Mouse (Mus musculus) gastrocnemius, postnatal 14 days (tissue): Measurements from ENCODE around the gene Gm13276. TPM values are rescaled to one million over a fixed set of nuclear protein-coding genes. Genes with fewer than 3 reads are reported as not detected.
"Not testable (repeated sequence)": the region's sequence is repeated elsewhere in the genome, so short reads cannot be mapped to it uniquely, and the experiment has no call there.

Source experiments
- DNase-seq: peaks from one replicate; pipeline ENCODE4 v3.0.0; 2021; ENCODE audit warnings: mixed read lengths
- intact Hi-C: fragments of 180-260 bp; cut with DNase I; formaldehyde crosslinking; loops from one replicate; pipeline ENCODE4 v1.15.1; 2025; ENCODE audit warnings: low total_unique reads
- long read RNA-seq, 2 experiments: library from polyadenylated mRNA; stranded (forward); transcript quantifications; one replicate each; pipeline ENCODE4 v2.0.0; 2021
- total RNA-seq, 2 experiments: library from RNA; stranded (reverse); gene quantifications; 2 replicates each; pipeline ENCODE4 v1.2.3; 2021

The Gm13276 gene
- not detected for total RNA-seq
- long read RNA-seq, experiment 1: 0 reads
- long read RNA-seq, experiment 2: 0 reads

GRCm38 (mm10) chr4:88785409-88785808, at the start of gene Gm13276:
Gene Gm13276, plus strand, starts transcription at chr4:88785709.
- intact Hi-C loops, DNase-seq: not testable (repeated sequence)

GRCm38 (mm10) chr4:88738480-88738879, 47.0 kb upstream of the Gm13276 start:
- DNase-seq: peak; percentile 60
- intact Hi-C loops: no loop called here

GRCm38 (mm10) chr4:88739036-88739435, 46.5 kb upstream of the Gm13276 start:
- intact Hi-C loops: no loop called here
- DNase-seq: no peak

GRCm38 (mm10) chr4:88741426-88741825, 44.1 kb upstream of the Gm13276 start:
- no peak for DNase-seq
- intact Hi-C loops: loop anchor here (5.0 kb wide), 1 partner anchor 44 kb away; no protein-coding TSS in a partner anchor

GRCm38 (mm10) chr4:88742771-88743371, 42.6 kb upstream of the Gm13276 start:
- intact Hi-C loops: loop anchor here (5.0 kb wide), 1 partner anchor 46 kb away; no protein-coding TSS in a partner anchor
- no peak for DNase-seq

- intact Hi-C loops: loop anchor here (5.0 kb wide), 1 partner anchor 47 kb away; no protein-coding TSS in a partner anchor
Observed at GRCm38 (mm10) chr4:88744207-88744606, 41.3 kb upstream of the Gm13276 start.

GRCm38 (mm10) chr4:88749926-88750325, 35.6 kb upstream of the Gm13276 start:
- intact Hi-C loops: no loop called here
- no peak for DNase-seq

More at GRCm38 (mm10) chr4:88744207-88744606, 41.3 kb upstream of the Gm13276 start:
- DNase-seq: no peak

DNA sequence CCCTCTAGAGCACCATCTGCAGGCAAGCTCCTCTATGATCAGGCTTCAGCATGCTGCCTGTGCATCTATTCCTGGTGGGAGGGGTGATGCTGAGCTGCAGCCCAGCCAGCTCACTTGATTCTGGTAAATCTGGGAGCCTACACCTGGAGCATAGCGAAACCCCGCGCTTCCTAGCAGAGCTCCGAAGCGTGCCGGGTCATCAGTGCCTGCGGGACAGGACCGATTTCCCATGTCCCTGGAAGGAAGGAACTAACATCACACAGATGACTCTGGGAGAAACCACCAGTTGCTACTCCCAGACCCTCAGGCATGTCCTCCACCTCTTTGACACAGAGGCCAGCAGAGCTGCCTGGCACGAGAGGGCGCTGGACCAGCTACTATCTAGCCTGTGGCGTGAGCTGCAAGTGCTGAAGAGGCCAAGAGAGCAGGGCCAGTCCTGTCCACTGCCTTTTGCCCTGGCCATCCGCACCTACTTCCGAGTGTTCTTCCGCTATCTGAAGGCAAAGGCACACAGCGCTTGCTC, 30.6 kb upstream of the Gm13276 start, which contains the start of gene Gm13271:
TSS of gene Gm13271 (plus strand) at position 51 of the 523 bp plus-strand sequence.
- intact Hi-C loops: not testable (repeated sequence)
- peak; percentile 53 for DNase-seq

GRCm38 (mm10) chr4:88756581-88757513, 28.7 kb upstream of the Gm13276 start:
- intact Hi-C loops, DNase-seq: not testable (repeated sequence)

DNA sequence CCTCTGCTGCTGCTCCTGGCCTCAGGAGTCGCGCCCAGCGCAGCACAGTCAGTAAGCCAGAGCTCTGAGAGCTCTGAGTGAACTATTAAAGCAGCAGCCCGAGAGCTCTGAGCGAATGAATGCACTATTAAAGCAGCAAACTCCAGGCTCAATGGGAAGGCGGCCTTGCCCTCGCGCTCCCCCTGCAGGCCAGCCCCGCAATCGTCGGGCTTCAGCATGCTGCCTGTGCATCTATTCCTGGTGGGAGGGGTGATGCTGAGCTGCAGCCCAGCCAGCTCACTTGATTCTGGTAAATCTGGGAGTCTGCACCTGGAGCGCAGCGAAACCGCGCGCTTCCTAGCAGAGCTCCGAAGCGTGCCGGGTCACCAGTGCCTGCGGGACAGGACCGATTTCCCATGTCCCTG, 27.9 kb upstream of the Gm13276 start:
- DNase-seq: peak; percentile 79
- intact Hi-C loops: not testable (repeated sequence)

- DNase-seq, intact Hi-C loops: not testable (repeated sequence)
Observed at GRCm38 (mm10) chr4:88758751-88759150, 26.8 kb upstream of the Gm13276 start.

GRCm38 (mm10) chr4:88759610-88760268, 25.8 kb upstream of the Gm13276 start, which contains the start of gene Gm13283:
Gene Gm13283, plus strand, starts transcription at chr4:88760119.
- DNase-seq, intact Hi-C loops: not testable (repeated sequence)

DNA sequence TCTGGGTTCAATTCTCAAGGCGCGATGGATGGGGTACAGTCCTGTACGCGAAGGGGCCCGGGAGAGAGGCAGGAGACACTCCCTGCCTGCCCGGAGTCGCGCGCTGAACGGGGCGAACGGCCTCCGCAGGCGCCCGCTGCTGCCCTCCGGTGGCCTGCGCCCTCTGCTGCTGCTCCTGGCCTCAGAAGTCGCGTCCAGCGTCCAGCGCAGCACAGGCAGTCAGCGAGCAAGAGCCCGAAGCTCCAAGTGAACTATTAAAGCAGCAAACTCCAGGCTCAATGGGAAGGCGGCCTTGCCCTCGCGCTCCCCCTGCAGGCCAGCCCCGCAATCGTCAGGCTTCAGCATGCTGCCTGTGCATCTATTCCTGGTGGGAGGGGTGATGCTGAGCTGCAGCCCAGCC, 25.1 kb upstream of the Gm13276 start:
- DNase-seq: peak; percentile 81
- intact Hi-C loops: not testable (repeated sequence)

DNA sequence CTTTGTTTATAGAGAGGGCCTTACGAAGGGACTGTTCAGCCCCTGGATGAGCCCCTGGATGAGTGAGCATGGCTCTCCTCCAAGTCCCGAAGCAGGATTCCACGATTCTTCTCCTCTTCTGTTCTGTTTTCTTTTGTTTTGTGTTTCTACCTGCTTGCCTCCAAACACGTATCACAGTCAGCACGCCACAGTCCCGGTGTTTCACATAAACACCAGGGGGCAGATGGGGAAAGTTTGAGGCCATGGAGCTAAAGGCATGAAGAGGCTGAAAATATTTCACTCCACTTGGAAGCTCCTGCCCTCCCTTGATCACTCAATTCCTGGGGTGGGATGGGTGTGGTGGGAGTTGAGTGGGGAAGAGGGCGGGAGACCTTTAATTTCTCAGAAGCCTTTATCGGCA, 23.7 kb upstream of the Gm13276 start:
- DNase-seq: peak; percentile 67
- intact Hi-C loops: not testable (repeated sequence)

- intact Hi-C loops, DNase-seq: not testable (repeated sequence)
Observed at GRCm38 (mm10) chr4:88762341-88762740, 23.2 kb upstream of the Gm13276 start.

GRCm38 (mm10) chr4:88763384-88764018, 22.0 kb upstream of the Gm13276 start:
- DNase-seq: peak; percentile 57
- intact Hi-C loops: not testable (repeated sequence)

DNA sequence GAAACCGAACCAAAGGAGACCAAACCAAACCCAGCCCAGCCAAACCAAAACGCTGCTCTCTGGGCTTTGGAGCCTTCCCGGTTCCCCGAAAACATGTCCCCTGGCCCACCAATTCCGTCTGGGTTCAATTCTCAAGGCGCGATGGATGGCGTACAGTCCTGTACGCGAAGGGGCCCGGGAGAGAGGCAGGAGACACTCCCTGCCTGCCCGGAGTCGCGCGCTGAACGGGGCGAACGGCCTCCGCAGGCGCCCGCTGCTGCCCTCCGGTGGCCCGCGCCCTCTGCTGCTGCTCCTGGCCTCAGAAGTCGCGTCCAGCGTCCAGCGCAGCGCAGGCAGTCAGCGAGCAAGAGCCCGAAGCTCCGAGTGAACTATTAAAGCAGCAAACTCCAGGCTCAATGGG, 12.0 kb upstream of the Gm13276 start, which contains the start of gene Gm13290:
TSS of gene Gm13290 (plus strand) at position 301 of the 400 bp plus-strand sequence.
- intact Hi-C loops, DNase-seq: not testable (repeated sequence)

- DNase-seq, intact Hi-C loops: not testable (repeated sequence)
Observed at GRCm38 (mm10) chr4:88776622-88777021, 8.9 kb upstream of the Gm13276 start, which contains the start of gene Gm13289. Gene Gm13289, plus strand, starts transcription at chr4:88776922.

DNA sequence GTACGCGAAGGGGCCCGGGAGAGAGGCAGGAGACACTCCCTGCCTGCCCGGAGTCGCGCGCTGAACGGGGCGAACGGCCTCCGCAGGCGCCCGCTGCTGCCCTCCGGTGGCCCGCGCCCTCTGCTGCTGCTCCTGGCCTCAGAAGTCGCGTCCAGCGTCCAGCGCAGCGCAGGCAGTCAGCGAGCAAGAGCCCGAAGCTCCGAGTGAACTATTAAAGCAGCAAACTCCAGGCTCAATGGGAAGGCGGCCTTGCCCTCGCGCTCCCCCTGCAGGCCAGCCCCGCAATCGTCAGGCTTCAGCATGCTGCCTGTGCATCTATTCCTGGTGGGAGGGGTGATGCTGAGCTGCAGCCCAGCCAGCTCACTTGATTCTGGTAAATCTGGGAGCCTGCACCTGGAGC, 6.0 kb upstream of the Gm13276 start, which contains the start of gene Gm13272:
TSS of gene Gm13272 (plus strand) at position 301 of the 400 bp plus-strand sequence.
- intact Hi-C loops, DNase-seq: not testable (repeated sequence)
